Mouse (Mus musculus) stomach, postnatal 0 days (tissue): ENCODE measurements around the gene Tll2.

Experiments used
- CTCF ChIP-seq: IDR thresholded peaks from 2 replicates; pipeline ENCODE4 v1.5.1; 2016; ENCODE audit warnings: antibody characterized with exemption, low read depth, mild to moderate bottlenecking, moderate library complexity
- EP300 ChIP-seq: optimal IDR thresholded peaks from 2 replicates; pipeline ENCODE3; 2016; ENCODE audit warnings: antibody characterized with exemption

DNA sequence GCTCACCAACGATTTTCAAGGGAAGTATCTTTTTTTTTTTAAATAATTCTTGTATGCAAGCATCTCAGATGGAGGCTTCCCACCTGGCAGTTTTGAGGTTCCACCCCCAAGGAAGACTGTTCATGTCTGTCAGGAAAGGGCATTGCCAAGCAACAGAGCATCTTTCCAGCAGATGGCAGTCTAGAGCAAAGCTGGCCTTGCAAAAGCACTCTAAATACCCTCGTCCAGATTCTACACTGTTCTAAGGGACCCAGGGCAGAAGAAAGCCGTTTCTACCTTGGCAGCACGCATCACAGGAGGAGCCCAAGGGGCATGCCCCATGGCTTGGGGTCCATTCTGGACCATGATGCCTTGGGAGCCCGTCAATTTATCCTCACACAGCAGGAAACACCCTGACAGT is 116.8 kb downstream of the Tll2 start:
- TF ChIP-seq CTCF (peak; percentile 89), EP300 (no peak)
